Mouse (Mus musculus): Measurements from ENCODE around the gene Znfx1. TPM values are rescaled to one million over a fixed set of nuclear protein-coding genes. Genes with fewer than 3 reads are reported as not detected.

Znfx1 gene
- polyA plus RNA-seq, 1 experiment from 2014 or later, result 7.5 TPM

DNA sequence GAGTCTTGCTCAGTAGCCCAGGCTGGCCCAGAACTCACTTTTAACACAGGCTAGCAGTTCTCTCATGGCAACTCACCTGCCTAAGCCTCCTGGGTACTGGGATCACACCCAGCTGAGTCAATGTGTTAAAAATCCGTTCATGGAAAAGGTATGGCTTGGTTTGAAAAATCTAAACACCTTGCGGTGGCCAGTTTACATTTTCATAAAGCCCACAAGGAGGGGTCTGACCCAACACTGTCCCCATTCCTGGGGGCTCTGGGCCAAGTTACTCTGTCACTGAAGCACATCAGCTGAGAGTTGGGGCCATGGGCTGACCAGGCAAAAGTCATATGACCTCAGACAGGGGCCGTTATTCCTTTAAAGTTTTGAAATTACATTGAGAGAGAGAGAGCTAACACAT is 17.6 kb upstream of the Znfx1 start:
- Histone ChIP-seq H3K36me3 (no peaks in the 10 kb centered on the region), H3K4me3 (no peak overlapping the region), H3K9me3 (no peaks in the 10 kb centered on the region), H3K27ac (no peak overlapping the region), H3K4me1 (replicated peaks) (peaks cover 43% of the 10 kb centered on the region), H3K27me3 (ENCODE audit: insufficient read depth, poor library complexity, severe bottlenecking) (no peaks in the 10 kb centered on the region)
- WGBS, result 87% methylated on average over 3 of the region's 3 CpGs
- DNase-seq (ENCODE audit: low spot score), result no peak

DNA sequence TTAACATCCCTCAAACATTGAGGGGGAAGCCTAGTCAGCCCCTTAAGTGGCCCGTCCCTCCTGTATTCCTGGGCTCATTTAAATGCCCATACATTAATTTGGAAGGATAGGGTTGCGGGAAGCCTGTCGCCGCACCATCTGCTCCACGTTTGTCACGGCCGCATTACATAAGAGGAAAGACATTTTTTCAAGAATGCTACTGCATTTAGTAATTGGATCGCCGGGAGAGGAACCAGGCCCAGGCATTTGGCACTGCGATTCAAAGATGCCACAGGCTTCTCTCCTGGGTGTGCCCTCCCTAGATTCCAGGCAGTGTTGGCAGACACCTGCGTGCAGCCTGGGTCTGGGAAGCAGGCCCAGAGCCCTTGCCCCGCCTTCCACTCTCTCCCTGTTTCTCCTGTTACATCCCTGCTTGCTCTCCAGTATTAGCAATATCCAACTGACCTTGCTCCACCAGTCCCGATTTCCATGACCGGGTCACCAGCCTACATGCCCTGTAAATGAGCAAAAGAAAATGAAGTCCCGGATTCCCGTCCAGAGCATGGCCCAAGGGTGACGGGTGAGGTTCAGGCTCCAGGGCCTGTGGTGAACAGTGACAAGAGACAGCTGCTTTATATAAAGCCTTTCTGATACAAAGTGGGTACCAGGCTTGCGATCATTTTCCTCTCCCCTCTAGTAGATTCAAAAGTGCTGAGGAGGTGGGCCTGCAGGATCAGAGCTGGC is 16.9 kb upstream of the Znfx1 start:
- WGBS, result 48% methylated on average over 18 of the region's 18 CpGs
- Histone ChIP-seq H3K27ac (peak overlapping the region; percentile 60; the same call in 1 of the 2 replicates), H3K4me1 (replicated peaks) (peaks cover 43% of the 10 kb centered on the region), H3K9me3 (no peaks in the 10 kb centered on the region), H3K36me3 (no peaks in the 10 kb centered on the region), H3K4me3 (peak overlapping the region; percentile 13; the same call in 1 of the 2 replicates), H3K27me3 (ENCODE audit: insufficient read depth, poor library complexity, severe bottlenecking) (no peaks in the 10 kb centered on the region)
- peak; percentile 25 for DNase-seq (ENCODE audit: low spot score)

GRCm38 (mm10) chr2:167078931-167079495 is 16.2 kb upstream of the Znfx1 start:
- 56% methylated on average over 9 of the region's 9 CpGs for WGBS

GRCm38 (mm10) chr2:167078486-167078885 is 15.7 kb upstream of the Znfx1 start:
- H3K9me3 ChIP-seq, result no peaks in the 10 kb centered on the region
- DNase-seq (ENCODE audit: low spot score), result no peak
- H3K4me1 ChIP-seq (replicated peaks), result peaks cover 43% of the 10 kb centered on the region
- no peak overlapping the region for H3K4me3 ChIP-seq
- 56% methylated on average over 7 of the region's 7 CpGs for WGBS
- no peaks in the 10 kb centered on the region for H3K36me3 ChIP-seq
- no peak overlapping the region for H3K27ac ChIP-seq
- H3K27me3 ChIP-seq (ENCODE audit: insufficient read depth, poor library complexity, severe bottlenecking), result no peaks in the 10 kb centered on the region

More at GRCm38 (mm10) chr2:167078931-167079495, 16.2 kb upstream of the Znfx1 start:
- H3K27me3 ChIP-seq (ENCODE audit: insufficient read depth, poor library complexity, severe bottlenecking), result no peaks in the 10 kb centered on the region
- peaks cover 43% of the 10 kb centered on the region for H3K4me1 ChIP-seq (replicated peaks)
- H3K4me3 ChIP-seq, result no peak overlapping the region
- no peaks in the 10 kb centered on the region for H3K9me3 ChIP-seq
- peak; percentile 10 for DNase-seq (ENCODE audit: low spot score)
- no peaks in the 10 kb centered on the region for H3K36me3 ChIP-seq
- no peak overlapping the region for H3K27ac ChIP-seq

GRCm38 (mm10) chr2:167077199-167077962 is 14.6 kb upstream of the Znfx1 start:
- H3K4me1 ChIP-seq (replicated peaks), result peaks cover 44% of the 10 kb centered on the region
- 88% methylated on average over 11 of the region's 11 CpGs for WGBS
- no peaks in the 10 kb centered on the region for H3K36me3 ChIP-seq
- no peaks in the 10 kb centered on the region for H3K9me3 ChIP-seq
- H3K27me3 ChIP-seq (ENCODE audit: insufficient read depth, poor library complexity, severe bottlenecking), result no peaks in the 10 kb centered on the region
- no peak for DNase-seq (ENCODE audit: low spot score)
- no peak overlapping the region for H3K27ac ChIP-seq
- H3K4me3 ChIP-seq, result no peak overlapping the region

- 80% methylated on average over 2 of the region's 2 CpGs for WGBS
- Histone ChIP-seq H3K4me3 (no peak overlapping the region), H3K4me1 (replicated peaks) (peaks cover 42% of the 10 kb centered on the region), H3K36me3 (no peaks in the 10 kb centered on the region), H3K9me3 (no peaks in the 10 kb centered on the region), H3K27me3 (ENCODE audit: insufficient read depth, poor library complexity, severe bottlenecking) (no peaks in the 10 kb centered on the region), H3K27ac (no peak overlapping the region)
- DNase-seq (ENCODE audit: low spot score), result no peak
These were observed 13.9 kb upstream of the Znfx1 start for GRCm38 (mm10) chr2:167076759-167077158.

DNA sequence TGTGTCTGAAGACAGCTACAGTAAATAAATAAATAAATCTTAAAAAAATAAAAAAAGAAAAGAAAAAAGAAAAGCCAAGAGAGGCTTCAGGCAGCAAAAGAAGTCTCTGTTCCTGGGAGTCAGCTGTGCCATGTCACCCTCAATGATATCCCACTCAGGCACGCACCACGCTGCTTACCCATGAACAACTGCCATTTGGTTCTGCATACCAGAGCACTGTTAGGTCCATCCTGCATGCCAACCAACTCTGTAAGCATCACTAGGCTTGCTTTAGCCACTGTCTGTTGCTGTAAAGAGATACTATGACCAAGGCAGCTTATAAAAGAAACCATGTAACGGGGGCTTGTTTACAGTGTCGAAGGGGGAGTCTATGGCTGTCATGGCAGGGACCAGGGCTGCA is 13.5 kb upstream of the Znfx1 start:
- no peak for DNase-seq (ENCODE audit: low spot score)
- H3K4me3 ChIP-seq, result no peak overlapping the region
- no peaks in the 10 kb centered on the region for H3K36me3 ChIP-seq
- no peaks in the 10 kb centered on the region for H3K27me3 ChIP-seq (ENCODE audit: insufficient read depth, poor library complexity, severe bottlenecking)
- 93% methylated on average over 4 of the region's 4 CpGs for WGBS
- H3K4me1 ChIP-seq (replicated peaks), result peaks cover 40% of the 10 kb centered on the region
- H3K27ac ChIP-seq, result no peak overlapping the region
- no peaks in the 10 kb centered on the region for H3K9me3 ChIP-seq

DNA sequence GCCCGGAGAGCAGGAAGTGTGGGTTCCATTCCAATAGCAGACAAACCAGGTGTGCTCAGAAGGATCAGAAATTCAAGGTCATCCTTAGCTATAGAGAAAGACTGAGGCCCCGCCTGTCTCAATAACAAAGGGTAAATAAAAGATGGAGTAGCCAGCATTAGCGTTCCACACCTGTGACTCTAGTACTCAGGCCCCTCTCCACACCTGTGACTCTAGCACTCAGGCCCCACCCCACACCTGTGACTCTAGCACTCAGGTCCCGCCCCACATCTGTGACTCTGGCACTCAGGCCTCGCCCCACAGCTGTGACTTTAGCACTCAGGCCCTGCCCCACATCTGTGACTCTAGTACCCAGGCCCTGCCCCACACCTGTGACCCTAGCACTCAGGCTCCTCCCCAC is 11.8 kb upstream of the Znfx1 start:
- Histone ChIP-seq H3K4me1 (replicated peaks) (peaks cover 29% of the 10 kb centered on the region), H3K36me3 (no peaks in the 10 kb centered on the region), H3K9me3 (no peaks in the 10 kb centered on the region), H3K27me3 (ENCODE audit: insufficient read depth, poor library complexity, severe bottlenecking) (no peaks in the 10 kb centered on the region), H3K4me3 (no peak overlapping the region), H3K27ac (no peak overlapping the region)
- DNase-seq (ENCODE audit: low spot score), result no peak
- WGBS, result 91% methylated on average over 5 of the region's 5 CpGs

- Histone ChIP-seq H3K27me3 (ENCODE audit: insufficient read depth, poor library complexity, severe bottlenecking) (no peaks in the 10 kb centered on the region), H3K36me3 (peaks cover 3% of the 10 kb centered on the region; the same call in 1 of the 2 replicates), H3K27ac (peak overlapping the region; percentile 87), H3K4me1 (replicated peaks) (peaks cover 14% of the 10 kb centered on the region), H3K4me3 (peak overlapping the region; percentile 55), H3K9me3 (no peaks in the 10 kb centered on the region)
- DNase-seq (ENCODE audit: low spot score), result peak; percentile 94
- 10% methylated on average over 22 of the region's 22 CpGs for WGBS
These were observed 9.1 kb upstream of the Znfx1 start for GRCm38 (mm10) chr2:167071641-167072601.

GRCm38 (mm10) chr2:167071266-167071640 is 8.4 kb upstream of the Znfx1 start:
- Histone ChIP-seq H3K27ac (peak overlapping the region; percentile 87), H3K4me3 (peak overlapping the region; percentile 55), H3K4me1 (replicated peaks) (peaks cover 14% of the 10 kb centered on the region), H3K9me3 (no peaks in the 10 kb centered on the region), H3K36me3 (peaks cover 9% of the 10 kb centered on the region), H3K27me3 (ENCODE audit: insufficient read depth, poor library complexity, severe bottlenecking) (no peaks in the 10 kb centered on the region)
- 26% methylated on average over 12 of the region's 12 CpGs for WGBS
- DNase-seq (ENCODE audit: low spot score), result no peak

DNA sequence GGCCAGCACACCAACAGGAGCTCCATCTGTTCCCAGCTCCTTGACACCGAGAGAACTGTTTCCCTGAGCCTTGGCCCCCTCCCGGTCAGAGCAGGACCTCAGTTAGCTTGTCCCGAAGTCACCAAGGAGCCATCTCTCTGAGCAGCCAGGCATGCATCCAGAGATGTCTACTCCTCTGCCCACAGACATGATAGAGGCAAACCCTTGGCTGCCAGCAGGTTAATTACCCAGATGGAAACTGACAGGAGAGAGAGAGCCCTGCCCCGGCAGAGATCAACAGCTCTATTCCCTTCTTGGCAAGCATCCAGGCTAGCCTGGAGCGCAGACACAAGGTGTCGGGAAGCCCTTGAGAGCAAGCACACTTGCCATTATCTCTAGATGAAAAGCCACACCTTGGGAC is 7.5 kb upstream of the Znfx1 start:
- Histone ChIP-seq H3K4me1 (replicated peaks) (peaks cover 19% of the 10 kb centered on the region), H3K9me3 (no peaks in the 10 kb centered on the region), H3K4me3 (no peak overlapping the region), H3K27me3 (ENCODE audit: insufficient read depth, poor library complexity, severe bottlenecking) (no peaks in the 10 kb centered on the region), H3K36me3 (peaks cover 18% of the 10 kb centered on the region), H3K27ac (no peak overlapping the region)
- 87% methylated on average over 6 of the region's 6 CpGs for WGBS
- DNase-seq (ENCODE audit: low spot score), result no peak

DNA sequence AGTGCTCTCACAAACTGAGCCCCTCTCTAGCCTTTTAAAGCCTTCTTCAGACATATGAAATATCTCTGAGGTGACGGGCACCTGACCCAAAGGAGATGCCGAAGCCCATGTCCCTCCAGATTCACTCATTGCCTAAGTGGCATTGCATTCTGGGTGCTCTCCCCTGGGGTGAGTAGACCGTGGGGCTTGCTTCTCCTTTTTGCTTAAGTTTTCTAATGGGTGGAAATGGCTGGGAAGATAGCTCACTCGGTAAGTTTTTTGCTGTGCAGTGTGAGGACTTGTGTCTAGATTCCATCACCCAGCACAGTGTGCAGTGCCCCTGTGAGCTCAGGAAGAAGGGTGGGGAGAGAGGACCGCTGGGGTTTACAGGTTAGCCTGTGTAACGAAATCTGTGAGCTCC is 4.8 kb upstream of the Znfx1 start:
- Histone ChIP-seq H3K27ac (no peak overlapping the region), H3K9me3 (no peaks in the 10 kb centered on the region), H3K36me3 (peaks cover 33% of the 10 kb centered on the region), H3K27me3 (ENCODE audit: insufficient read depth, poor library complexity, severe bottlenecking) (no peaks in the 10 kb centered on the region), H3K4me1 (replicated peaks) (peaks cover 27% of the 10 kb centered on the region), H3K4me3 (no peak overlapping the region)
- WGBS, result 56% methylated on average over 6 of the region's 6 CpGs
- DNase-seq (ENCODE audit: low spot score), result no peak
